Mouse (Mus musculus): Measurements from ENCODE around the gene Cnnm4.

DNA sequence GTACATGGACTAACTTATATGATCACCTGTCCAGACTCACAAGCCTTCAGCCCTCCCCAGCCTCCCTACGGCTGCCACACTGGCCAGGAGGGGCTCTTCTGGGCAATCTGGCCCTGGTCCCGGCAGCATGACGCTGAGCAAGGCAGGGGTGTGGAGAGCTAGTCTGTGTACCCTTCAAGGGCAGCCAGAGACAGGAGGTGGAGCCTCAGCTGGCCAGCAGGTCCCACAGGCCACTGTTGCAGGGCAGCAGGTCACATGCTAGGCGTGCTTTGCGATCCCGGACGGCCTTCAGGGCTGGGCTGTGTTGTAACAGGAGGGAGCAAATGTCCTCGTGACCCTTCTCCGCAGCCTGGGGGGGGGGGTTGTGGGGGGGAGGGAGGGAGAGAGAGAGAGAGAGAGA is 67.8 kb downstream of the Cnnm4 start, which contains the start of gene Gm42417:
- no peak for TF ChIP-seq CTCF (IDR thresholded peaks at IDR 0.05; ENCODE audit: insufficient read depth, low read length)
- TF ChIP-seq POLR2A (IDR thresholded peaks at IDR 0.05; ENCODE audit: borderline replicate concordance, extremely low read depth, low read depth, low read length) = no peak

All from lung, adult 2 months (tissue).